Mouse (Mus musculus) thymus, postnatal 4 days (tissue): ENCODE measurements around the gene Brd3os.
A peak's percentile ranks its signal among the peaks of the same experiment; 100 is the strongest.

Experiments
- DNase-seq: peaks from one replicate; pipeline ENCODE4 v3.0.0; 2021

The Brd3os gene

DNA sequence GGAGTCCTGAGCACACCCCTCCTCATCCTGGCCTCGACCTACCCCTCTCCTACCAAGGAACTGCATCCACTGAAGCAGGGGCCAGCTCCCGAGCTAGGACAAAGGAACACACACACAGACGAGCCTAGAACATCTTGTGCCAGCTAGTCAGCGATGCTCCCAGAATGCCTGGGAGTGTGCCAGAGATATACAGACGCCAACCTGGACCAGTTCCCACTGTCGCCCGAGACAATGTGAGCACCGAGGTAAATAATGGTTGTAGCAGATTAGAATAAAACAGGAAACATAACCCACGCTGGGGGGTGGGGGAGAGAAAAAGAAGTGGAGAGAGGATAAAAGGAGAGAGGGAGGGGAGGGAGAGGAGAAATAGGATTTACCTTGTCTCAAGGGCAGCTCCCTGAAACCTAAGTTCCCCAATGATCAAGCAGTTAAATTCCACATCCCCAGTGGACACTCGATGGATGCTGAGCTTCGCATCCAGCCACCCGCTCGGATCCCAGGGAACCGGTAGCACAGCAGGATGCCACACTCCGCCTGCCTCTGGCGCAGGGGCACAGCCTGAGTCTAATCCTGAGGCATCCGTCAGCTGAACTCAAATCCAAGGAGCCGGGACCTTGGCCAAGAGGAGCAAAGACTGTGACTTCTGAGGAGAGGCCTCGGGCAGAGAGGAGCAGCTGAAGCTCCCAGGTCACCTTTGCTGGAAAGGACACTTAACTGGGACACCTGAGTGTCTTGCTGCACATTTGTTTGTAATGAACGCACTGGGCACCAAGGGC, 20.6 kb upstream of the Brd3os start:
- DNase-seq: no peak

DNA sequence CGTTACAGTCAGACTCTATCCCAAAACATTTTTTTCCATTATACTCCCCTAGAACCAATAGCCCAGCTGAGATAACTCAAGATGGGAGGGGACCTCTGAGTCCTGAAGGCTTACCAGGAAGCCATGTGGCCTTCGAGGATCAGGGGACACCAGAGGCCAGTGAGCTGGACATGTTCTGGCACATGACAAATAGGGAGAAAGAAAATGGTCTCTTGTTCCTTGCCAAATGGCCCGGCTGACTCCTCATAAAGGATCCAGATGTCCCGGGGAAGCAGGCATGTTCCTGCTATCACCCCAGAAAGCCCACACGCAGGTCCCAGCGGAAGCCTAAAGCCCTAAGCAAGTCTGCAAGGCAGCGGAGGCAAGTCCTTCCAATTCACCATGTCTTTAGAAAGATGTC, 18.5 kb upstream of the Brd3os start:
- DNase-seq: no peak

DNA sequence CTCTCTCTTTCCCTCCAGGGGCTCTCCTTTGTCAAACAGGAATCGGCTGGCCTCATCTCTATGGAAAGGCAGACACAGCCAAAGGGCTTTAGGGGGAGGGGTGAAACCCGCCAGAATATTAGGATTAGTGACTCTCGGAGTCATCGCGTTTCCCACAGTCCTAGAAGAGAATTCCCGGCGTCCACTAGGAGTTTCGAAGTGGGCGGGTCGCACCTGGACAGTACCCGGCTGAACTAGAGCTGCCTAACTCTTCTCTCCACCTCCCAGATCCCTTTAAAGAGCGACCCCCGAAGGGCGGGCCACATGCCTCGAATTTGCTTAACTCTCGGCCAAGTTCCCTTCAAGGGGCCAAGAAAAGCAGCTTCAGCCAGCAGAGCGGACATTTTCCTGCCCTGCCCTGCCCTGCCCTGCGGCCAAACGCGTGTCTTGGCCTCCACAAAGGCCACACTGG, 16.9 kb upstream of the Brd3os start:
- DNase-seq: peak; percentile 43

DNA sequence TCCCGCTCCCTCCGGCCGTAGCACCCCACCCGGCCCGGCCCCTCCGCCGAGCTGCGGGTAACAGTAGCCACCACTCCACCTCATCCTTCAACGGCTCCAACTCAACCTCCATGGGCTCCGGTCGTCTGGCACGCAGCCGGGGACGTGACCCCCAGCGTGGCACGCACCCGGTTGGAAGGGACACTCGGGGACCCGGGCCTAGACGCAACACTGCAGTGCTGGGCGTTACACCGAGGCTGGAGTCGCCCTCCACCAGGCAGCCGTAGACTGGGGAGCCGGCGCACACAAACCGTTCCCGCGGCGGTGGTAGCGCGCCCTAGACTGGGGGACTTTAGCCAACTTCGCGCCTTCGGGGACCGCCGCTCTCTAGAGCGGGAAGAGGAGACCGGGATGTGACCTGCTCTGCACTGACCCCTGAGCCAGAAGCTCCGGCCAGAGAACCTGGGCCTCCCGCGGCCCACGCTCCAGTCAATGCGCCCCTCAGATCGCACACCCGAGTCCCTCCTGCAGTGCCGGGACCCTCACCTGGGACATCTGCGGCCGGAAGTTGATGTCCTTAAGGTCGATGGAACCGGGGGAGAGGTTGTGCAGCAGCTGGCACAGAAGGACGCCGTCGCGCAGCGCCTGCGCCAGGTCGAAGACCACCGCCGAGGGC, 16.2 kb upstream of the Brd3os start:
- peak; percentile 70 for DNase-seq

DNA sequence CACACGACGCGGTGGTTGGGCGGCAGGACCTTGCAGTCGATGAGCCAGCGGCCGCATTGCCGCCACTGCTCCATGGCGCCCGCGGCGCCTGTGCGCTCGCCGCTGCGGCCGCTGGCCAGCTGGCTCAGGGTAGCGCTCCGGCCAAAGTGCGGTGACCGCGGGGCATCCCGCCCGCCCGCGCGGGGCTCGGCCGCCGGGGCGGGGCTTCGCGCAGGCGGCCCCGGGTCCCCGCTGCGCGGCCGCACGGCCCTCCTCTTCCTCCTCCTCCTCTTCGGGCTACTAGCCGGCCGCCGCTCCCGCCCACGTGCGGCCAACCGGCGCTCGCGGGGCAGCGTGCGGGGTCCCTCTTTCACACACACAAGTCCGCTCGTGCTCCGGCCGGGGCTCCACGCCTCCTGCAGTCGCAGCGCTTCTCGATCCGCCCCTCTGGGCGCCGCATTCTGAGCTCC, 15.7 kb upstream of the Brd3os start:
- no peak for DNase-seq

DNA sequence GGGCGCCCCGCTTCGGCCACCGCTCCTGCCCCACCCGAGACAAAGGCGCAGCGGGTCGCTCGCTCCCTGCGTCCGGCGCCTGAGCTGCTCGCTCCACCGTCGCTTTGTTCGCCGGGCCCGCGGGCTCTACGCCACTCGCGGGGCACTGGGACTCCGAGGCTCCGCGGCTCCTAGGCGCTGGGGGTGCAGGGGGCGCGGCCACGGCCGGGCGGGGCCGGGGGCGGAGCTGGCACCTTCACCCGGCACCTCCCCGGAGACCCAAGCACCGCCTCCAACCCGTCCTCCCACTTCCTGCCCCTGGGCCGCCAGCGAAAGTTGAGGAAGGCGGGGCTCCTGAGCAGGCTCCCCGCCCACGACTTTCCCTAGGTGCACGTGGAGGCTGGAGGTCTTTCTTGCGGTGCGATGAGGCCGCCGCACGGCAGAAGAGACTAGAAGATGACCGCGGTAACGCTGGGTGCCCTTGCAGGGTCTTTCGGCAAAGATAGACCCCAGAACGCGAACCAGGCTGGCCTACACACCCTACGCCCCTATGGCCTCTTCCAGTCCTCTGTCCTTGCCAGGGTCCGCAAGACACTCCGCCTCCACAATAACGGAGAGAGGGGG, 15.2 kb upstream of the Brd3os start, which contains the start of gene Vav2:
Gene Vav2 (minus strand): TSS at position 179 of the 603 bp plus-strand sequence.
- DNase-seq: peak; percentile 96

DNA sequence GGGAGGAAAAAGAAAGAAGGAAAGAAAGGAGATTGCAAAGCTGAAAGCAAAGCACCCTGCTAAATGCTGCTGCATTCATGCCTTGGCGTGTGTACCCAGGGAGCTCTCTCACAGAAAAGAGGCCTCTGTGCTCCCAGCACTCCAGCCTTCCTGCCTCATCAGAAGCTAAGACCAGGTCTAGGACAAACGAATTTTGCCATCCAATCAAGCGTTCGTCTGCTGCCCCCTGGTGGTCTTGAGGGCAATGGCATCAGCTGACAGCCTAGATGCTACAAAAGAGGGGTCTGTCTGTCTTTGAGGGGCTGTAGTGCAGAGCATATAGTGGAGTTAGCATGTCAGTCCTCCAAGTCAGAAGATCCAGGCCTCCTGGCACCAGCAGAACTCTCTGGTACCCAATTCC, 14.1 kb upstream of the Brd3os start:
- DNase-seq: peak; percentile 92

DNA sequence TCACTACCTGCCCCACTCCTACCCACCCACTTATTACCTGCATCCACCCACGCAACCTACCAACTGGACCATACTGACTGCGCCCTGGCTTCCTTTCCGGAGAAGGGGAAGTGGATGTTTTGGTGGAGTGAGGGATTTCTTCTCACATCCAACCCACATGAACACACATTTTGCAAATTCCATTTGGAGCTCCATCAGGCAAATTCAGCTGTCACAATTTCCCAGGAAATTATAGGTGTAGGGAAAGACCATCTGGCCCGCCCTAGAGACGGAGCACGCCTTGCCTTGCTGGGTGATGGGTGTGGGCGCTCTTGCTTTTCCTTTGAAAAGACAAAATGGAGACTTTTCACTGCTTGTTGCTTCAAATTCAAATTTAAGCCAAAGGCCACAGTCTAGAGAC, 11.5 kb upstream of the Brd3os start:
- no peak for DNase-seq

DNA sequence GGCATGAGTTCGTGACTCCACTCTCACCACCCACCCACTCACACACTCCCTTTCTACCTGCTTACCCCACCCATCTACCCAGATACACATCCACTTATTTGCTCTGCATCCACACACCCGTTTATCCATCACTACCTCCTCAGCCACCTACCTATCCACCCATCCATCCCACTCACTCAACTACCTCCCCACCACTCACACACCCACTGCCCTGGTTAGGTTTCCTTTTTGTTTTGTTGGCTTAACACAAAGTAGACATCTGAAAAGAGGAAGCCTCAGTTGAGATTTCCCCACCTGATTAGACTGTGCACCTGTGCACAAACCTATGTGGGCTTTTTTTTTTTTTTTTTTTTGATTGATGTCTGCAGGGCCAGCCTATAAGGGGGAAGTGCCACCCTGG, 9.5 kb upstream of the Brd3os start:
- DNase-seq: peak; percentile 50

DNA sequence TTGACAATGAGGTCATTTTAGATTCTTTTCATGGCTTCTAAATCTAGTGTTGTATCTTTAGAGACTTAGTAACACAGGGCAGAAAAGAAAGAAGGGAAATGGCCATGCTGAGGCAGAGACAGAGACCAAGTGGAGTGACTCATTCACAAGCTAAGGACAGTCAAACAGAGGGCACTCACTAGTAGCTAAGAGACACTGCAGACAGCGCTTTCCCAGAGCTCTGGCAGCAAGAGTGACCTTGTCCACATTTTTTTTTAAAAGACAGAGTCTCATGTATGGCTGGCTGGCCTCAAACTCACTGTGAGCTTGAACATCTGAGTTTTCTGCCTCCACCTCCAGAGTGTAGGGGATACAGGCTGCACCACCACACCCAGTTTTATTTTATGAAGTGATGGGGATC, 4.2 kb upstream of the Brd3os start:
- no peak for DNase-seq

DNA sequence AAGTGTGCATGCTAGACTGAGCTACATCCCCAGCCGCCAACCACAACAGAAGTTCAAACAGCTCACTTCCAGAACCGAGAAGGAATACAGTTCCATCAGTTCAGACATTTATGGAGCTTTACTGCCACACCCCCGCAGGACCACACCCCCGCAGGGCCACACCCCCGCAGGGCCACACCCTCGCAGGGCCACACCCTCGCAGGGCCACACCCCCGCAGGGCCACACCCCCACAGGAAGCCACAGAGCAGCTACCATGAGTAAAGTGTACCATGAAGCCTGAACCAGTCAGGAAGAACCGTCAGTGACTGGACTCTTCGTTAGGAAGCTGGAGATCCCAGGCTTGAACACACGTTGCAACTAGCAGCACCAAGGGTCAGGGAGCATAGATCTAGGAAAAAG, 3.8 kb upstream of the Brd3os start:
- DNase-seq: peak; percentile 81

DNA sequence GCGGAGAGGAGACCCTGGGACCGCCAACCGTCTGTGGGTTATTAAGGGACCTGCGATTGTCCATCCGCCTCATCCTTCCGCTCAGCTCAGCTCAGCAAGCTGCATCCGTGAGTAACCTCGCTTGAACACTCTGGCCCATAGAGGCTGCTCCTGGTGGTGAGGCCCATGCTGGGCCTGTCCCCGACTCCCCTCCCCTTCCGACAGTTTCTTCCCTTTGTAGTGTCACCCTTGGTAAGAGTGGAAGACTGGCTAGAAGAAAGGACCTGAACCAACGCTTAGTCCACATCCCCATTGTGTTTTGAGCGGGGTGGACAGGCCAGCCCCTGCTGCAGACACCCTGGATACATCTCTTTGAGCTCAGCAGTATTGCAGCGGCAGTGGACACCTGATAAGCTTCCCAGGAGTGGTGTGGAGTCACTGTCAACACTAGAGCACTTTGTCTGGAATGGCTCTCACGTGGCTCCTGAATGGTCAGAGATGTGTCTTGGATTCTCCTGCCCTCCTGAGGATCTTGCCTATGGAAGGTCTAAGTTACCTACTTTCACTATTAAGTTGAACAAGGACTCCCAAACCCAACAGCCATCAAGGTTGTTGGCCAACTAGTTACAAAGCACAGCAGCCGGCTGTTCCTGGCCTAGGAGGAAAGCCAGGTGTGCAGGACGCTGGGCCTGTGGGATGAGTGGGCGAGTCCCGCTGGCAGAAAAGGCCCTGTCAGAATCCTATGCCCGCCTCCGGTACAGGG, 755 bp downstream of the Brd3os start:
- no peak for DNase-seq

DNA sequence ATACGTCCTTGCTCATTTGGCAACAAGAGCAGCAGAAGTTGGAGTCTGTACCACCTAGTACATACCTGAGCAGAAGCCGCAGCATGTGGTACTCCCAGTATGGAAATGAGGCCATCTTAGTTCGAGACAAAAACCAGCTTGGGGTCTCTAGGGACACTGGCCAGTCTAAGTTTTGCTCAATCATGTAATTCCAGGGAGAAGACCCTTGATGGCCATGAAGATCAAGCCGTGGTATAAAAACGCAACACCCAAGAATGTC, 1.3 kb downstream of the Brd3os start:
- DNase-seq: no peak

DNA sequence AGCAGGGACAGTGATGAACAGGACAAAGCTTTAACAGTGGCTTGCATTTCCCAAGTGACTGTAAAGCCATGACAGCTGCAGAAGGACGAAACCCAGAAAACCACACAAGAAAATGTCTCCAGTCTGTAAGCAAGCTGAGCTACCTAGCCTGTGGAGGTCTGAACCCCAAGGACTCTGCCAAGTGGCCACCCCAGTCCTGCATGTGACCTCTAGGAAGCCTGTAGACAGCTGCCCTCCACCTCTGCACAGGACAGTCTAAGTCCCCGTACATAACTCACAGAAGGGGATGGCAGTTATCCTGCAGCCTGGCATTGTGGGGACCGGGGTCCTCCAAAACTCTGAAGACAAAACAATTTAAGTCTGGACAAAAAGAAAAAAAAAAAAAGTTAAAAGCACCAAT, 3.8 kb downstream of the Brd3os start:
- DNase-seq: no peak

DNA sequence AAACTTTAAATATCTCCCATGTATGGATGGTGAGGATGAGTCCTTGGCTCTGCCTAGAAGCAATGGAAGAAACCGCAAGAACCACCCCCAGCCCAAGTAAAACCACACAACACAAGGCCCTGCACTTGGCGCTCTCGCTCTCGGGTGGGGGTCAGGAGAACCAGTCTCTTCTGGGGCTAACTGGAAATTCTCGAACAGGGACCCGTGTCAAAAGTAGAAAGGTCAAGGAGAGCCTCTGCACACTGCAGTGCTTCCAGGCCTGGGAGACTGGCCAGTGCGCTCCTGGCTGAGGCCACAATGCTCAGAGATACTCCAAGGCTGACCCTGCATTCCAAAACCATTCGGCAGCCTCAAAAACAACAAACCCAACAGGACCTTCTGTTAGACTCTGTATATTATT, 4.7 kb downstream of the Brd3os start:
- DNase-seq: no peak

DNA sequence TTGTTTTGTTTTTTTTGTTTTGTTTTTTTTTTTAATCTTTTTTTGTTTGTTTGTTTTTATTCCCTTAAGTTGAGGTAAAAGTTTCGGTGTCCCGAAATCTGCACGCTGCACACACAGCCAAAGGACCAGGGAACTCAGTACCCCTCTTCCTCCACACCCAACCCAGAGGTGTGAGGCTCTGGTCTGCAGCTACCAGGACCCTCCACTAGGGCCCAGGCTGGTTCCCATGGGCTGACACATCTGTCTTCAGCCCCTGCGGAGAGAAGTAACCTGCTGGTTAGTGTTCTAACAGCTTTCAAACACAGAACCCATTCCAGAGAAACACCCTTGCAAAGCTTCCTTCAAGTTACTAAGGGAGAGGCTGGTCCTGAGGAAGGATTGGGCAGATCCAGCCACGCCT, 5.7 kb downstream of the Brd3os start:
- peak; percentile 63 for DNase-seq

DNA sequence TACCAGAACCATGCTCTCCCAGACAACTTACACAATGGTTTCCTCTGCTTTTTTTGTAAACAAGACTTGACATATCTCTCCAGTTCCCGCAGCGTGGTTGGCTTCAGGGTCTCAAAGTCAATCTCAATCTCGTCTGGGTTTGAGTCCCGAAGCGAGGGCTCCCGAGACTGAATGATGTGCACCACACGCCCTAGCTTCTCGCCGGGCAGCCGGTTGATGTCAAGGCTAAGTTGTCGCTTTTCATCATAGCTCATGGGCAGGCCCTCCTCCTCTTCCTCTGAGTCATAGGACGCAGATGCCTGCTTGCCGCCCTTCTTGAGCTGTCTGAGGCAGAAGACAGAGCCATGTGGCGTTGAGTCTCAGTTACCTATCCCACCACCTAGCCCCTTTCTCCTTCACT, 8.1 kb downstream of the Brd3os start:
- no peak for DNase-seq

DNA sequence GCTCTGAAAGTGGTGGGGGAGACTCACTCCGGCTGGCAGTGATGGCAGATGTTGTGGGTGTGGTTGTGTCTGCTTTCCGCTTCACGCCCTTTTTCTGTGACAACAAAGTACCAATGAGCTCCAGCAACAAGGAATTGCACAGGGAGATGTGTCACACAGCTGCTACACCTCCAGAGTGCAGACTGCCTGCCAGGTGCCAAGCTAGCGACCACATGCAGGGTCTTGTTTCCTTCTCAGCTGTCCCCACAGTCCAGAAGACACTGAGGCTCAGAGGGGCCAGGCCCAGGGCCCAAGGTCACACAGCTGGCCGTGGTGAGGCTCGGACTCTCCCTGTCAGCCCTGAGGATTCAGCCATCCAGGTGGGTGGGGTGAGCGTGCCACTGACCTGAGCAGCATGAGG, 17.6 kb downstream of the Brd3os start:
- no peak for DNase-seq

DNA sequence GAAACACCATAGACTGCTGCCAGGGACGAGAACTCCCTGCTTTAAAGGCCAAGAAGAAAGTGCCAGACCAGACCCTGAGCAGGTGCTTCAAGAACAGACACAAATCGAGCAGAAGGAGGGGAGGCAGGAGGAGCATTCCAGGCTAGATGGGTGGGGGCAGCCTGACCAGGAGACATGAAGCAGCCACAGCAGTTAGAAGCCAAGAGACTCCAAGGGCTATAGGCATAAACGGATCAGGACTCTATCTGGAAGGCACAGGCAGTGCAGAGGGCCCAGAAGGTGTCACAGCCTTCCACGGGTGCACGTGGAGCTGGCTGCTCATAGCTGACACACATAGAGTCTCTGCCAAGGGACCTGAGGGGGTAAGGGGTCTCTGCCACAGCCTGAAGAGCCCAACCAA, 18.0 kb downstream of the Brd3os start:
- DNase-seq: no peak

DNA sequence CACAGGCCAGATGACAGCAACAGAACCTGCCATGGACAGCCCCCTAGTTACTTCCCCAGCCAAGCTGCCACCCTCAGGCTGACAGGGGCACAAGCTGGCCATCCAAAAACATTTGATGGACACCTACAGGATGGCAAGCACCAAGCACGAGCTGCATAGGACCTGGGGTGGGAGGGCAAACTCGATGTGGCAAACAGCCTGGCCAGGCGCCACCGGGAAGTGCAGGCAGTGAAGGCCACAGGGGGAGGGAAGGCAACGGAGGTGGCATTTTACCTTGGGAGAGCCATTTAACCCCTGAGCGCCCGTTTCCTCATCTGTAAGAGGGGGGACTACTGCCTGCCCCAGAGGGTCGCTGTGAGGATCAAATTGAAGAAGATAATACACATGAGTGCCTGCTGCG, 18.5 kb downstream of the Brd3os start:
- no peak for DNase-seq

DNA sequence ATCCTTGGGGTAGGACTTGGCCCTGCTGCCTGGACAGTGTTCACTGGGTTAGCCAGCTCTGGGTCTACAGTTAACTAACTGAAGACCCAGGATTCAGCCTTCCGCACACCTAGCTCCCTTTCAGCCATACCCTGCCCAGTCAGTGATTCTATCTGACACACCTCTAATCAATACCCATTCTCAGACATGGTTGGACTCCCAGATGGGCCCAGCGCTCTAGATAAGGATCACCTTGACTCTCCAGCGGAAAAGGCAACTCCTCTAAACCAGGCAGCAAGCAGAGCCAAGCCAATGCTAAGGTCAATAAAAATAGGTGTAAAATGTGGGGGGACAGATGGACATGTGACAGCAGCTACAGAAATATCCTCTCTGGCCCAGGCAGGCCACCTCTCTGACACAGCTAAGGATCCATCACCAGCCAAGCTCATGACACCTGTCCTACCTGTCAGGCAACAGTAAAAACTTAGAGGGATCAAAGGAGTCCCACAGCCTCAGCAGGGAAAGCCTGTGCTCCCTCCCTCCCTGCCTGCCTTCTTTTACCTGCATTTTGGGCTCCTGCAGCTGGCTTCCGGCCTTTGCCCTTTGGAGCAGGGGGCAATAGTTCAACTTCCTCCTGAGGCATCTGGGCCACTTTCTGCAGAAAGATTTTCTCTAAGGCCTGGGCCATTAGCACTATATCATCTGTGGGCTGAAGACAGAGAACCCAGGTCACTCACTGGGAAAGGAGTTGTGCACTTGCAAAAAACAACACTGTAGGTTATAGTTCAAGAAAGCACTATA, 19.9 kb downstream of the Brd3os start:
- no peak for DNase-seq

DNA sequence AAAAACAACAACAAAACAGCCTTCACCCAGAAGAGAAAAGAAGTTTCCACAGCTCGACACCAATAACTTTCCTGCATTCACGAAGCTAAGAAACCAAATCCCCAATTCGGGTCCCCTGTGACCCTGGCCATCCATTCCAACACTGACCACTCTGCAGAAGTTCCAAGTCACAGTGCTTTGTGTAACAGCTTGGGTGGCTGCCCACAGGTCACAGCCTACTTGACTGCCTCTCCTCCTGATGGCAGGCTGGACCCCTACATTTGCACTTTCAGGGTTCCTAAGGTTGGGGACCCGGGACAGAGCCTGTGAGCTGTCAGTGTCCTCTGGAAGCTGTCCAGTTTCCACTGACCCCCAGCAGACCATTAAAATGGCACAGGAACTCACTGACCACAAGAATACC, 20.8 kb downstream of the Brd3os start:
- DNase-seq: no peak
